Mouse (Mus musculus): ENCODE measurements at regions not wholly inside any gene's neighbourhood (a gene's known extent, or its start where the extent isn't known, plus 50 kb on each side); places are given as distances from the start of the nearest gene placed in this dataset.

- DNase-seq (ENCODE audit: low spot score) = no peak
Observed at GRCm38 (mm10) chr11:42754481-42755272, 280.9 kb upstream of the Gm9972 start.

GRCm38 (mm10) chr11:42755415-42755814, 280.1 kb upstream of the Gm9972 start:
- no peak for DNase-seq (ENCODE audit: low spot score)

DNA sequence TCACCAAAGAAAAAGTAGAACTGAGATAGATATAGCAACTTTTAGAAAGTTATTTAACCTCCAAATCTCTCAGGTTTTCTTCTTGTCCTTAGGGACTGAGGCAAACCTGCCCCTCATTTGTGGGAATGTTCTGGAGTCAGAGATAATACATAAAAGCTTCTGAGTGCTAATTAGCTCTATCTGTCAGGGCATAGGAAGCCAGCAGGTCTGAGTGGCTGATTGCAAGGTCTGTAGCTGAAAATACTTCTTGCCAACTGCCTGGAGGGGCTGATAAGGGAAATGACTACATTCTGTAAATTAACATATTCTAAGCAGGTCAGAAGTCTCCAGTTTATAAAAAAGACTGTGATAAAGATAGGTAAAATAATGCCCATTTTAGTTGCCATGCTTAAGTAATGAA, 270.3 kb upstream of the Gm9972 start:
- DNase-seq (ENCODE audit: low spot score) = no peak

DNA sequence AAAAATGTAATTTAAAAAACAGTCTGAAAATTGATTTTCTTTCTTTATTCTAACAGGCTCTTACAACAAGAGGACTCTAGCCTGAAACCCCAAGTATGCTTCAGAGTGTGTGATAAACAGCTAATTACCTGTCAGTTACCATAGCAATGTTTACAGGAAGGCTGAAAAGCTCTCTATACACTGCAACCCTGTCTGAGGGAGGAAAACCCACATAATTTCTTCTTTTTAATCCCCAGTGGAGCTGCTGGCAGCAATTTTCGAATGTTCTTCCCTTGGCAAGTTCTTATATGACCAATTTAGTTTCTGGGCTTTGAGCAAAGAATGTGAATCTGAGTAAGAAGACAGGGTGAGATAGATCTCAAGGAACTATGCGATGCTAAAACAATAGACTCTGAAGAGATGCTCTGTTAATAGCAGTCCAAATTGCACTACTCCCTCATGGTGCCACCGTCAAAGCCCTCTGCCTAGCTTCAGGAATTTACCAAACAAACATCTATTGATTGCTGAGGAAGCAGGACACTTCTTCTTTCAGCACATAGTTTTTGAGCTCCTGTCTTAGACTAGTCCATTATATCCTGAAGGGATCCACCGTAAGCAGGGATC, 260.4 kb upstream of the Gm9972 start:
- no peak for DNase-seq (ENCODE audit: low spot score)

- no peak for DNase-seq (ENCODE audit: low spot score)
Observed at GRCm38 (mm10) chr11:42811487-42811886, 224.1 kb upstream of the Gm9972 start.

- no peak for DNase-seq (ENCODE audit: low spot score)
Observed at GRCm38 (mm10) chr11:42815753-42816152, 219.8 kb upstream of the Gm9972 start.

GRCm38 (mm10) chr11:42822835-42823234, 212.7 kb upstream of the Gm9972 start:
- no peak for DNase-seq (ENCODE audit: low spot score)

GRCm38 (mm10) chr11:42845795-42846194, 189.8 kb upstream of the Gm9972 start:
- no peak for DNase-seq (ENCODE audit: low spot score)

DNA sequence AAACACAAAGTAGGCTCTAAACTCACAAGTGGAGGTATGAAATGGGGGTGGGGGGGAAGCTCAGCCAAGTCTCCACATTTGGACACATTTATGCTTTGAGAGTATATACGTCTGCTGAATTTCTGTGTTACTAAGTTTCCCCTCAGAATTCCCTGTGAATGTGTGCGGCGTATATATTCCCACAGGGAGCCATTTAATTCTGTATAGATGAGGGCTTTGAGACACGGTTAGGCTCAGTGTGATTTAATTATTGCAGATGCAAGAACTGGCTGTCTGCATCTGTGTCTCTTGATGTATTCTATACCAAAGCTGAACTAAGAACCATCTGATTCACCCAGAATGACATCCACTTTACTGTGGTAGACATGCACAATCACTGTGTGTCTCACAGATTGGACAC, 181.1 kb upstream of the Gm9972 start:
- DNase-seq (ENCODE audit: low spot score) = no peak

- no peak for DNase-seq (ENCODE audit: low spot score)
Observed at GRCm38 (mm10) chr11:42857687-42858086, 177.9 kb upstream of the Gm9972 start.

DNA sequence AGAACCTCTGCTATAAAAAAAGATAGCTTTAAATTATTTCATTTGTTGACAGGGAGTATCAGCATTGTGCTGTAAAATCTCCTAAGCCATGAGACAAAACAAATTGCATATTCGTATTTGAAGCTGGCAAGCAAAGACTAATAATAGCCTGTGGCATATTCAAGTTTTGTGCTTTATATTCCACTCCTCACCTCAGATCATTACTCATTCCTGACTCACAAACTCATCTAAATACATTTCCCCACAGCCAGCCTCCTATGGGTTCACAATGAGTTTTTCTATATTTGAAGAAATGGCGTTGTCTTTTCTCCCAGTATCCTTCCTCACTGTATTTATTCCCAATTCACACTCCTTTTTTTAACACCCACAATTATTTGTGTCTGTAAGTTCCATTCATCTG, 161.5 kb upstream of the Gm9972 start:
- no peak for DNase-seq (ENCODE audit: low spot score)

- no peak for DNase-seq (ENCODE audit: low spot score)
Observed at GRCm38 (mm10) chr11:42900024-42900423, 135.5 kb upstream of the Gm9972 start.

- DNase-seq (ENCODE audit: low spot score) = no peak
Observed at GRCm38 (mm10) chr11:42903459-42904012, 132.0 kb upstream of the Gm9972 start.

DNA sequence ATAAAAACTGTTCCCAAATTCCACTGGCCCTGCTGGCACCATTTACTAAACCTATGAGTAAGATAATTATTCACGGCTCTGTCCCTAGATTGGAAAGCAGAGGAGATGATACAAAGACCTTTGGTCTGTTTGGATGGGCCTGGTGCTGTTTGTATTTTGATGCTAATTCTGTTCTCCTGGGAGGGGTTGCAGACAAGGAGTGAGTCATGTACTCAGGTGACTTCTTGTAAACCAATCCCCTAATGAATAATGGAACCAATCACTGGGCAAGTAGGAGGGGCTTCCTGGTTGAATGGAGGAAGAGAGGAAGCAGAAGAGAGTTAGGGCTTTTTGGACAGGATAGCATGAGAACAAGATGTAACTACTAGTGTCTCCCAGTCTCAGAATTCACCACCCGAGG, 130.0 kb upstream of the Gm9972 start:
- DNase-seq (ENCODE audit: low spot score) = no peak

DNA sequence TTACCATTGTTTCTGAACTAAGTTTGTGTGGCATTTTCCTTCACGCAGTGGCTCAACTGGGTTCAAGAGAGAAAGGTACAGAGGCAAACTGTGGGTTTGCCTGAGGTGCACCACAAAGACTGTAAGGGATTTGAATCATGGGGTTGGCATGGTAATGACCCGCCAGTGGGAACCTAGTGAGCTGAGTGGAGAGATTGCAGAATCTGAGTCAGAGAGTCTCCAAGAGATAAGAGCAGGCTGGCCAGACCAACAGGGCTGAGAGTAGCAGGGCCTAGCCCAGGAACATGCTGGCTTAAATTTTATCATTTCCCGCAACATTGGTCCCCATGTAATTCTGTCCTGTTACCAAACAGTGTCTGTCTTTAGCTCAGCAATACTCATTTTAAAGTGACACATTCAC, 129.5 kb upstream of the Gm9972 start:
- DNase-seq (ENCODE audit: low spot score) = no peak

DNA sequence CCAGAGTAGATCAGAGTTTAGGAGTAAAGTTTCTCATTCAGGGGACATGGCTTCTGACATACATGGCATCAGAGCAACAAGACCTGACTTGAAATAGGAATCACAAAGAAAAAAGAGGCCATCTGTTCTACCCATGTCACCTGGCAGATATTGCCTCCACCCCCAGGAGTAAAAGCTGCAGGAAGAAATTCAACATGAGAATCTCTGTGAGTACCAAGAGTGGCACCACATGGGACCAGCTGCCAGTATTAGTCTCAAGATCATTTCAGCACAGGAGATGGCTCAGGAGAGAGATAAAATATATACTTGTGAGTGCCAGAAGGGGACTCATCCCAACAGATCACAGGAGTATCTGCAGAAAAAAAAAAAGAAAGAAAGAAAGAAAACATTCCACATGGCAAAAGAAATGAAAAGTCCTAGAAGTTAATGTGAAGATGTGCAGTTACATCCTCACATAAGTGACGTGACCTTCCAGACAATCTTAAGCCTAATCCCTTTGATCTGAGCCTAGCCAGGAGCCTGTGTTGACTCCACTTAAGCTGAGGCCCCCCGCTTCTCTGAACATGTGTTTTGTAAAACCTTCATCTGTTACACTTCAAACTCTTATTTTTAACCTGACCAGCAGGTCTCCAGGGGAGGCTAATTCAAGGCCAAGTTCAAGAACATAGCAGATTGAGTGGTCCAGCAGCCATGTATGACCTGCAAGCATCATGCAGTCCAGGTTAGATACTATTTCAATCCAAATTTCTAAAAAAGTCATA, 118.9 kb upstream of the Gm9972 start:
- no peak for DNase-seq (ENCODE audit: low spot score)

GRCm38 (mm10) chr11:42919221-42919620, 116.3 kb upstream of the Gm9972 start:
- DNase-seq (ENCODE audit: low spot score) = no peak

DNA sequence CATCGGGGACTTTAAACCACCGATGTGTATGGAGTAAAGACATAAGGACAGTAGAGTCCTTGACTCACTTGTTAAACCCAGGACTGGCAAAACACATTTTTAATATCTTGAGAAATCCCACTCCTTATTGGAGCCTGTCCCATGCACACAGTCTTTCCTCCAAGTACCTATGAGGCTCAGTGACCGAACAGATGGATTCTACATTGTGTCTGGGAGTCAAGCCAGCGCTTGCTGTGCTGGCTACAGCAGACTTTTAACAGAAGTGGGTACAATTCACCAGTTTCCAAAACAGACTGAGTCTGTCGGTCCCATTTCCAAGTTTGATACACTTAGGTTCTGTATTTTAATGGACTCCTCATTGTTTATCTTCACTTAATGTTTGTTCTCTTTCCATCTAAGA, 108.4 kb upstream of the Gm9972 start:
- DNase-seq (ENCODE audit: low spot score) = no peak

DNA sequence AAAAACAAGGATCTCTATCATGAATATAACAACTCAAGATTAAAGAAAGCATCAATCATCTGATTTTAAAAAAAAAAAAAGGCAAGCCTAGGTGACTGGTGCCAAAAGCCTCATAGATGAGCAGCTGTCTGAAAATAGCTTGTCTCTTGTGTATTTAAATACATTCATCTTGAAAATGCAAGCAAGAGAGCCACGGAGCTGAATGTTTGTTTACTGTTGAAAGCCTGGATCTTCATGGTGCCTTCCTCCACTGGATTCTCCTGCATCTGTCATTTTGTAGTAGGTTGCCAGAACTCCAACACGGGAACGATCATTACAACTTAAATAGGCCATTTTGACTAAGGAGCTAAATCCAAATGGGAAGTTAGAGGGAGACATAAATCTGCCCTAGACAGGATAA, 106.6 kb upstream of the Gm9972 start:
- no peak for DNase-seq (ENCODE audit: low spot score)

- DNase-seq (ENCODE audit: low spot score) = peak; percentile 38
Observed at GRCm38 (mm10) chr11:42939271-42939670, 96.3 kb upstream of the Gm9972 start.

DNA sequence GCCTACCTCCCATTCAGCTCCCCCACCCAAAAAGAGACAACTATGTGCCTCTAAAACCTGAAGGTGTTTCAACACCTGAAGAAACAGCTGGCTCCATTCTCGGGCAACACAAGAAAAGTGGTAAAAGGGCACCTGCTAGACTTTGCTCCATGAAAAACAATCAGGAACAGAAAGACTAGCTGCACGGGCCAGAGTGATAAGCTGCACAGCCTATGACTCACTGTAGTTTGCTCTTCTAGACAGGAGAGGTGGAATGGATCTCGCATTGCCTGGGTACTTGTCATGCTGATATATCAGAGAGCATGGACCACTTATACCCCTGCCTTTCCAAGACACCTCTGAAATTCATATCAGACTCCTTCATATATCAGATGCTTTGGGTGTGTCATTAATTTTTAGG, 94.0 kb upstream of the Gm9972 start:
- no peak for DNase-seq (ENCODE audit: low spot score)

DNA sequence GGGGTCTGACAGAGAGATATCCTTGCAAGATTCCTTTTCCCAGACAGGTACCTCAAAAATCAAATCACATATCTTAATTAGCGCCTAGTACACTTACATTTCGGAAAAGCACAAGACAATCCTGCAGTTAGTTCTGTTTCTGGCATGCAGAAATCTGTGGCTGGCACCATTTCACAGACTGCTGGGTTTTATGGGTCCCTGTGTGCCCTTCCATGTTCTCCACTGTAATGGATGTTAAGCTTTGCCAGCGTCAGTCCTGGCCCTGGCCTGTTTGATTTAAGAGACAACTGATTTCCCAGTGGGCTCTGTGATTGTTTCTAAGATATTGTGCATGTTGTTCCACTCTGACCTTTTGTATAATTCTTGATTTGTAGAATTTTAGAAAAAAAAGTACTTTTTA, 93.3 kb upstream of the Gm9972 start:
- DNase-seq (ENCODE audit: low spot score) = no peak

GRCm38 (mm10) chr11:42944573-42944972, 91.0 kb upstream of the Gm9972 start:
- no peak for DNase-seq (ENCODE audit: low spot score)
